Mouse (Mus musculus): ENCODE measurements around the gene Mrpl14. TPM values are rescaled to one million over a fixed set of nuclear protein-coding genes. Genes with fewer than 3 reads are reported as not detected.

The Mrpl14 gene
- polyA plus RNA-seq, 1 experiment = 73.3 TPM

GRCm38 (mm10) chr17:45698368-45698767 lies 12.2 kb downstream of the Mrpl14 start:
- Histone ChIP-seq H3K27ac (ENCODE audit: insufficient read depth, low read depth, low read length) (no peak overlapping the region), H3K4me1 (ENCODE audit: control insufficient read depth, insufficient read depth, low read length) (peaks cover 20% of the 10 kb centered on the region), H3K4me3 (ENCODE audit: insufficient read depth, low read length) (no peak overlapping the region)
- TF ChIP-seq POLR2A (IDR thresholded peaks at IDR 0.05; ENCODE audit: borderline replicate concordance, low read depth, low read length) (no peak), CTCF (IDR thresholded peaks at IDR 0.05; ENCODE audit: low read depth, low read length) (no peak)

- TF ChIP-seq POLR2A (IDR thresholded peaks at IDR 0.05; ENCODE audit: borderline replicate concordance, low read depth, low read length) (no peak), CTCF (IDR thresholded peaks at IDR 0.05; ENCODE audit: low read depth, low read length) (no peak)
- peaks cover 27% of the 10 kb centered on the region for H3K4me1 ChIP-seq (ENCODE audit: control insufficient read depth, insufficient read depth, low read length)
- H3K4me3 ChIP-seq (ENCODE audit: insufficient read depth, low read length) = no peak overlapping the region
- no peak overlapping the region for H3K27ac ChIP-seq (ENCODE audit: insufficient read depth, low read depth, low read length)
Observed at GRCm38 (mm10) chr17:45699039-45699740, 13.1 kb downstream of the Mrpl14 start.

- Histone ChIP-seq H3K4me1 (ENCODE audit: control insufficient read depth, insufficient read depth, low read length) (peaks cover 20% of the 10 kb centered on the region), H3K4me3 (ENCODE audit: insufficient read depth, low read length) (no peak overlapping the region), H3K27ac (ENCODE audit: insufficient read depth, low read depth, low read length) (no peak overlapping the region)
- TF ChIP-seq POLR2A (IDR thresholded peaks at IDR 0.05; ENCODE audit: borderline replicate concordance, low read depth, low read length) (no peak), CTCF (IDR thresholded peaks at IDR 0.05; ENCODE audit: low read depth, low read length) (no peak)
Observed at GRCm38 (mm10) chr17:45700496-45701235, 14.5 kb downstream of the Mrpl14 start.

GRCm38 (mm10) chr17:45701236-45701591 lies 15.1 kb downstream of the Mrpl14 start:
- Histone ChIP-seq H3K4me1 (ENCODE audit: control insufficient read depth, insufficient read depth, low read length) (peaks cover 20% of the 10 kb centered on the region), H3K4me3 (ENCODE audit: insufficient read depth, low read length) (no peak overlapping the region), H3K27ac (ENCODE audit: insufficient read depth, low read depth, low read length) (no peak overlapping the region)
- TF ChIP-seq CTCF (IDR thresholded peaks at IDR 0.05; ENCODE audit: low read depth, low read length) = no peak
- TF ChIP-seq POLR2A (IDR thresholded peaks at IDR 0.05; ENCODE audit: borderline replicate concordance, low read depth, low read length) = no peak

- TF ChIP-seq POLR2A (IDR thresholded peaks at IDR 0.05; ENCODE audit: borderline replicate concordance, low read depth, low read length) = no peak
- no peak for TF ChIP-seq CTCF (IDR thresholded peaks at IDR 0.05; ENCODE audit: low read depth, low read length)
- H3K27ac ChIP-seq (ENCODE audit: insufficient read depth, low read depth, low read length) = no peak overlapping the region
- peaks cover 28% of the 10 kb centered on the region for H3K4me1 ChIP-seq (ENCODE audit: control insufficient read depth, insufficient read depth, low read length)
- H3K4me3 ChIP-seq (ENCODE audit: insufficient read depth, low read length) = no peak overlapping the region
Observed at GRCm38 (mm10) chr17:45702254-45702653, 16.1 kb downstream of the Mrpl14 start.

GRCm38 (mm10) chr17:45703187-45703586 lies 17.1 kb downstream of the Mrpl14 start:
- Histone ChIP-seq H3K4me1 (ENCODE audit: control insufficient read depth, insufficient read depth, low read length) (peaks cover 31% of the 10 kb centered on the region), H3K4me3 (ENCODE audit: insufficient read depth, low read length) (peak overlapping the region; percentile 35), H3K27ac (ENCODE audit: insufficient read depth, low read depth, low read length) (peak overlapping the region; percentile 40)
- no peak for TF ChIP-seq CTCF (IDR thresholded peaks at IDR 0.05; ENCODE audit: low read depth, low read length)
- no peak for TF ChIP-seq POLR2A (IDR thresholded peaks at IDR 0.05; ENCODE audit: borderline replicate concordance, low read depth, low read length)

- TF ChIP-seq CTCF (IDR thresholded peaks at IDR 0.05; ENCODE audit: low read depth, low read length) (no peak), POLR2A (IDR thresholded peaks at IDR 0.05; ENCODE audit: borderline replicate concordance, low read depth, low read length) (no peak)
- peaks cover 39% of the 10 kb centered on the region for H3K4me1 ChIP-seq (ENCODE audit: control insufficient read depth, insufficient read depth, low read length)
- H3K4me3 ChIP-seq (ENCODE audit: insufficient read depth, low read length) = no peak overlapping the region
- no peak overlapping the region for H3K27ac ChIP-seq (ENCODE audit: insufficient read depth, low read depth, low read length)
Observed at GRCm38 (mm10) chr17:45706796-45707195, 20.7 kb downstream of the Mrpl14 start.

- Histone ChIP-seq H3K27ac (ENCODE audit: insufficient read depth, low read depth, low read length) (no peak overlapping the region), H3K4me1 (ENCODE audit: control insufficient read depth, insufficient read depth, low read length) (peaks cover 34% of the 10 kb centered on the region), H3K4me3 (ENCODE audit: insufficient read depth, low read length) (no peak overlapping the region)
- TF ChIP-seq CTCF (IDR thresholded peaks at IDR 0.05; ENCODE audit: low read depth, low read length) (no peak), POLR2A (IDR thresholded peaks at IDR 0.05; ENCODE audit: borderline replicate concordance, low read depth, low read length) (no peak)
Observed at GRCm38 (mm10) chr17:45707376-45707775, 21.3 kb downstream of the Mrpl14 start.

- TF ChIP-seq CTCF (IDR thresholded peaks at IDR 0.05; ENCODE audit: low read depth, low read length) = no peak
- TF ChIP-seq POLR2A (IDR thresholded peaks at IDR 0.05; ENCODE audit: borderline replicate concordance, low read depth, low read length) = no peak
- no peak overlapping the region for H3K4me3 ChIP-seq (ENCODE audit: insufficient read depth, low read length)
- H3K4me1 ChIP-seq (ENCODE audit: control insufficient read depth, insufficient read depth, low read length) = peaks cover 28% of the 10 kb centered on the region
- no peak overlapping the region for H3K27ac ChIP-seq (ENCODE audit: insufficient read depth, low read depth, low read length)
Observed at GRCm38 (mm10) chr17:45708179-45708578, 22.1 kb downstream of the Mrpl14 start.

- Histone ChIP-seq H3K4me3 (ENCODE audit: insufficient read depth, low read length) (no peak overlapping the region), H3K4me1 (ENCODE audit: control insufficient read depth, insufficient read depth, low read length) (peaks cover 19% of the 10 kb centered on the region), H3K27ac (ENCODE audit: insufficient read depth, low read depth, low read length) (no peak overlapping the region)
- TF ChIP-seq POLR2A (IDR thresholded peaks at IDR 0.05; ENCODE audit: borderline replicate concordance, low read depth, low read length) = no peak
- TF ChIP-seq CTCF (IDR thresholded peaks at IDR 0.05; ENCODE audit: low read depth, low read length) = no peak
Observed at GRCm38 (mm10) chr17:45709829-45710228, 23.7 kb downstream of the Mrpl14 start.
